Mouse (Mus musculus) thymus, adult 2 months (tissue): ENCODE data around the gene Oas1g. TPM values are rescaled to one million over a fixed set of nuclear protein-coding genes. Genes with fewer than 3 reads are reported as not detected.
A peak's percentile ranks its signal among the peaks of the same experiment; 100 is the strongest.
"Not testable (repeated sequence)": the region's sequence is repeated elsewhere in the genome, so short reads cannot be mapped to it uniquely, and the experiment has no call there.

Source experiments
- DNase-seq: peaks from one replicate; pipeline ENCODE4 v3.0.0; 2021
- H3K27ac ChIP-seq: fragments of 200-500 bp; 2 replicates; pipeline ENCODE4 v1.5.1; 2012; ENCODE audit warnings: low read length, control low read depth; ENCODE audit not compliant: control insufficient read depth, insufficient read depth
- H3K27me3 ChIP-seq: fragments of 200-500 bp; 2 replicates; pipeline ENCODE4 v1.6.1; 2012; ENCODE audit warnings: mild to moderate bottlenecking, low read length, moderate library complexity, mixed read lengths; ENCODE audit not compliant: control insufficient read depth, insufficient read depth
- H3K36me3 ChIP-seq: fragments of 200-500 bp; 2 replicates; pipeline ENCODE4 v1.6.1; 2012; ENCODE audit warnings: mild to moderate bottlenecking, low read length, moderate library complexity; ENCODE audit not compliant: control insufficient read depth, insufficient read depth
- H3K4me1 ChIP-seq: fragments of 200-500 bp; replicated peaks from 2 replicates; pipeline ENCODE4 v1.6.1; 2012; ENCODE audit warnings: low read length; ENCODE audit not compliant: control insufficient read depth, insufficient read depth
- H3K4me3 ChIP-seq: fragments of 200-500 bp; 2 replicates; pipeline ENCODE4 v1.5.1; 2012; ENCODE audit warnings: mild to moderate bottlenecking, low read length, control low read depth, moderate library complexity; ENCODE audit not compliant: control insufficient read depth, insufficient read depth
- CTCF ChIP-seq: fragments of 200-500 bp; IDR thresholded peaks from 2 replicates; pipeline ENCODE4 v1.5.1; 2012; ENCODE audit warnings: mild to moderate bottlenecking, control low read depth, low read length, moderate library complexity, borderline replicate concordance; ENCODE audit not compliant: control insufficient read depth, poor library complexity, insufficient read depth; ENCODE audit errors: extremely low read depth
- POLR2A ChIP-seq: fragments of 200-500 bp; IDR thresholded peaks from 2 replicates; pipeline ENCODE4 v1.6.1; 2012; ENCODE audit warnings: mild to moderate bottlenecking, low read length, control low read depth, moderate library complexity; ENCODE audit not compliant: control insufficient read depth, poor library complexity, insufficient read depth; ENCODE audit errors: extremely low read depth
- WGBS: fragments of 180-500 bp; shearing (Covaris S2); methylation state at CpG from one replicate; pipeline ENCODE4 v1.1.7; 2018; 5-methylcytosine and 5-hydroxymethylcytosine counted together
- polyA plus RNA-seq: library from polyadenylated mRNA; depleted of rRNA; stranded (reverse); fragments of >200 nt; gene quantifications from 2 replicates; pipeline ENCODE4 v1.2.3, GENCODE M21; 2012

Gene Oas1g
- polyA plus RNA-seq, 1 experiment = 10.2 TPM

DNA sequence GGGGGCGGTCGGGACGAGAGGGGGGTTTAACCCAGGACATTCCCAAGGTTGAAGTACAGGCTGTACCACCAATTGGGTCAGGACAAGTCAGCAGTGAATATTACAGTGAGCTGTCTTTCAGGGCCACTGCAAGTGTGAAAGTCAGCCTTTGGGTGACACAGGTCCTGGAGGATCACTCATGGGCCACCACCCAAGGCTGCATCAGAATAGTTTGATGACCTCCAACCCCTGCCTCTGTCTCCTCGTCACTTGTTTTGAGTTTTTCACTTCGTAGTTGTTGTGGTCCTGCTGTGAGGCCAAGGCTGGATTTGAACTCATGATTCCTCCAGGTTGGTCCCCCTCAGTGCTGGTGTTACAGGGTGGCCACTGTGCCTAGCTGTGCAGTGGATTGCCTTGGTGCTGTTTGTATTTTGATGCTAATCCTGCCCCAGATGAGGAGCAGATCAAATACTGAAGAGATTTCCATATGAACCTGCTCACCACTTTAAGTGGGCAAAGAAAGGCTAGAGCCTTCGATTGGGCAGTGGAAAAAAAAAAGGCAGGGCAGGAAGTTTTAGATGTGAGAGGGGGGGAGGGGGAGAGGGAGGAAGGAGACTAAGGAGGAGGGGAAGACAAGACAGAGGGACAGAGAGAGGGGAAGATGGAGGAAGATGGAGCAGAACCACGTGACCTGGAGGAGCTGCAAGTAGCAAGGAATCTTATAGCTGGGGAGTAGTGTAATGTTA is 20.9 kb upstream of the Oas1g start:
- 80% methylated on average over 7 of the region's 7 CpGs for WGBS
- Histone ChIP-seq H3K27me3 (no peaks in the 10 kb centered on the region), H3K4me3 (no peak overlapping the region), H3K36me3 (no peaks in the 10 kb centered on the region), H3K27ac (no peak overlapping the region), H3K4me1 (no peaks in the 10 kb centered on the region)
- no peak for DNase-seq
- no peak for TF ChIP-seq POLR2A
- TF ChIP-seq CTCF = no peak

DNA sequence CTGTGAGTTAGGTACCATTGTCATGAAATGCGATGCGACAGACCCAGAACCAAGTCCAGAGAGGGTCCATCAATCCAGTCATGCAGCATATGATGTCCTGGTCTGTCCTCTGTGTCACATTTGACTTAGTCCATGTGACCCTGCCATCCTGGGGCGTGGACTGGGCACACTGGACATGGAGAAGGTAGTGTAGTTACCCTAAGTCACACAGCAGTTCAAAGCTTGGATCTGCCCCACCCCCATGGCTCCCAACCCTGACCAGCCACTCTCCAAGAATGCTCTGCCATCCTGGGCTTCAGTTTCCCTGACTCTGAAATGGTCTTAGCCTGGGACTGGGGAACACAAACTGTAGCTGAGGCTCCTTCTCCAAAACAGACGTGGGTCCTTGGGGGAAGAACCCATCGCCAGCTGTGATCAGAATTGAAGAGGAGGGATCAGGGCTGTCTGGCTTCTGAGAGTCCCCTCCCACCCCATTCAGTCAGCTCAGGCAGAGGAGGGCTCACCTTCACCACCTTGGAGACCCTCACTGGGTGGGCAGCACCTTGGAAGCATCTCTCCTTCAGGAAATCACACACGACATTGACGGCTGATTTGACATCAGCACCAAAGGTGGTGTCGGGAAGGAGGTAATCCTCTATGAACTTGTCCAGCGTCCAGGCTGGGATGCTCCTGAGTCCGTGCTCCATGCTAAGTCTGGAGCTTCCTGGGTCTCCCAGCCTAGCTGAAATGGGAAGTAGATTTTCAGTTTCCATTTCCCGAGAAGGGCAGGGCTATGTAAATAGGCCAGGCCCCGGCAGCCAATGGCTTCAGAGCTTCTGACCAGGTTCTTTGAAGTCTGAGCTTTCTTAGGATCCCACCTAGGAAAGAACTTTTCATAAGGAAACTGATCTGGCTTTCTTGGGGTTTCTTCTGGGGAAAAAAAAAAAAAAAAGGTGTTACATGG is 19.6 kb upstream of the Oas1g start, which contains the start of gene Oas1a:
Gene Oas1a (minus strand): TSS at position 731 of the 943 bp plus-strand sequence.
- H3K36me3 ChIP-seq, H3K27ac ChIP-seq, H3K27me3 ChIP-seq, DNase-seq, H3K4me1 ChIP-seq: not testable (repeated sequence)
- H3K4me3 ChIP-seq = peak within 1 kb of the TSS; percentile 32
- 26% methylated on average over 10 of the region's 12 CpGs for WGBS

DNA sequence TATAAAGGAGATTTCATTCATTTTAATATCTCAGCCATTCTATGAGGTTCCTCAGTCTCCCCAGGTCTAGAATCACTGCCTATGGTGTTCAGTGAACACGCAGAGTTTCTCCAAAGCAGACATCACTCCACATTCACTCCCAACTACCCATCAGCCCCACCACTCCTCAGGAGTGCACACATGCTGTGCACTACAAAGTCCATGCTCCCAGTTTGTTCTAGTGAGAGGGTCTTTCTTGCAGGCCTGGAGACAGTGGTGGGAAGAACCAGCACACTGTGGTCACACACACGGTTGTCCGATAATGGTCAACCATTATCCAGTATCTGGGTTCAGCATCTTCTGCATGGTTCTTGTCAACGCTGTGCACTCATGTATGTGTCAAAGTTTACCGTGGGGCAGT is 14.6 kb upstream of the Oas1g start:
- Histone ChIP-seq H3K27me3 (no peaks in the 10 kb centered on the region), H3K4me1 (no peaks in the 10 kb centered on the region), H3K36me3 (no peaks in the 10 kb centered on the region), H3K4me3 (no peak overlapping the region), H3K27ac (no peak overlapping the region)
- TF ChIP-seq CTCF (no peak), POLR2A (no peak)
- 96% methylated on average over 5 of the region's 5 CpGs for WGBS
- no peak for DNase-seq

DNA sequence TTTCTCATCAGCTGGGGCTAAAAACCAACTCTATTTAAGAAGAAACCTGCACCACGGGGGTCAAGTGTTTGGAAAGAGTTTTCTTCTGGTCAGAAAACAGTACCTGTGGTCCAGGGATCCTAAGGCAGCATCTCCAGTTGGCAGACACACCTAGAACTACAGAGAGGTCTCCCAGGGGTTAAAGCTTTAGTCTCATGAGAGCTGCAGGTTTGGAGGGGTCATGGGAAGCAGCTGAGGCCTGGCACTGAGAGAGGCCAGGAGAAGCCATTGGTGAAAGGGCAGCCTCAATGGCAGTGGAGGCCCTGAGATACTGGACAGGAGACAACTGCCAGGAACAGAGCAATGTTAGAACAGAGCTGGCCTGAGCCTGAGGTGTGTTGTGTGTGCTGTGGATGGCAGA is 13.3 kb upstream of the Oas1g start:
- Histone ChIP-seq H3K27me3 (no peaks in the 10 kb centered on the region), H3K36me3 (no peaks in the 10 kb centered on the region), H3K4me1 (no peaks in the 10 kb centered on the region), H3K4me3 (no peak overlapping the region), H3K27ac (no peak overlapping the region)
- no peak for TF ChIP-seq POLR2A
- no peak for TF ChIP-seq CTCF
- 89% methylated on average over 1 of the region's 1 CpGs for WGBS
- DNase-seq = no peak

DNA sequence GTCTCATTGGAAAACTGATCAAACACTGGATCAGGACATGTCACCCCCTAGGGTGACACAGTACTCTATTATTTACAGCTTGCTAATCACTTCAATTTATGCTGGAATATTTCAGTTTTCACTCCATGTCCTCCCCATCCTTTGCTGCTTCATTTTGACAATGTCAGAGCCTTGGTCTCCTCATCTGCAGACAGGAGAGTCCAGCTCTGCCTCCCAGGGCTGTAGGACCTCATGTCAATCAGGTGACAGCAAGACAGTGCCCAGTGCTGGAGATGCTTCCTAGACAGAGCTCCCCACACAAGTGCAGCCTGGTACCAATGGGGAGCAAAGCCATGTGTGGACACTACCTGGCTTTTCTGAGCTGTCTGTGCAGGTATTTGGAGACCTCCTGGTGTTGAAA is 11.3 kb upstream of the Oas1g start:
- no peak overlapping the region for H3K4me3 ChIP-seq
- H3K4me1 ChIP-seq = no peaks in the 10 kb centered on the region
- no peak for TF ChIP-seq CTCF
- TF ChIP-seq POLR2A = no peak
- no peaks in the 10 kb centered on the region for H3K36me3 ChIP-seq
- no peak overlapping the region for H3K27ac ChIP-seq
- DNase-seq = no peak
- no peaks in the 10 kb centered on the region for H3K27me3 ChIP-seq

DNA sequence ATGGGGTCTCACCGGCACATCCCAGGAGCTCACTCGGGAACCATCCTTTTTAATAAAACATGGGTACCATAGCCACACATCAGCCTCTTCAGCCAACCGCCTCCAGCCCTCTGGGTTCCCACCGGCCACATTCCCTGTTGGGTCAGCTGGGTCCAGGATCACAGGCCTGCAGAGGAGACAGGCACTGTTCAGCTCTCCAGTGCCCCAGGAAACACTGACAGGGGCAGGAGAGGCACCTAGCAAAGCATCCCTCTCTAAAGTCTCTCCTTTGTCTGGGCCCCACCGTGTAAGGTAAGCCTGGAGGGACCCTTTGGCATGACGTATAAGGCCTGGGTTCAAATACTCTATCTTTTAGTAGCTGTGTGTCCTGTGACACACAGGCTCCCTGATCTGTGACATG is 10.9 kb upstream of the Oas1g start:
- 96% methylated on average over 6 of the region's 6 CpGs for WGBS
- no peak for TF ChIP-seq CTCF
- no peak for TF ChIP-seq POLR2A
- Histone ChIP-seq H3K27ac (no peak overlapping the region), H3K4me1 (no peaks in the 10 kb centered on the region), H3K4me3 (no peak overlapping the region), H3K36me3 (no peaks in the 10 kb centered on the region), H3K27me3 (no peaks in the 10 kb centered on the region)
- no peak for DNase-seq
